ENCODE assay signal across 13 mouse cellular contexts in genomic region chr5:136529165-136529564, GRCm38 (mm10).
"Had no signal": no experiment of that assay in that cellular context is flagged by ENCODE, and none has a peak within 500 bp of the region (broad histone marks: within the 10 kb centered on the region; RNA-seq: fewer than 3 reads in every experiment).

No protein-coding gene starts in this region.

- H3K9me3 ChIP-seq: midbrain, embryonic 10.5 days; midbrain, embryonic 13.5 days; neural tube, embryonic 12.5 days had no signal

- DNase-seq: lung, adult 18-20 months; lung, embryonic 14.5 days; lung, postnatal 10 days; lung, postnatal 4 days; right cerebral cortex, postnatal 14 days; thymus, adult 18-20 months; thymus, postnatal 14 days; thymus, postnatal 36 days had no signal

- H3K36me3 ChIP-seq: midbrain, embryonic 13.5 days; neural tube, embryonic 12.5 days had no signal

- H3K4me2 ChIP-seq: lung, embryonic 14.5 days; midbrain, embryonic 13.5 days; neural tube, embryonic 12.5 days had no signal

- ATAC-seq: midbrain, embryonic 13.5 days; midbrain, embryonic 16.5 days had no signal

- H3K27me3 ChIP-seq: midbrain, embryonic 13.5 days; neural tube, embryonic 12.5 days had no signal

- H3K27ac ChIP-seq: liver, embryonic 14.5 days; midbrain, embryonic 10.5 days; midbrain, embryonic 13.5 days; neural tube, embryonic 12.5 days had no signal

- H3K9ac ChIP-seq: liver, embryonic 14.5 days; lung, embryonic 14.5 days; midbrain, embryonic 13.5 days; neural tube, embryonic 12.5 days had no signal

- H3K4me3 ChIP-seq: midbrain, embryonic 10.5 days; midbrain, embryonic 13.5 days; neural tube, embryonic 12.5 days had no signal
